Mouse (Mus musculus): ENCODE measurements around the gene Golt1b. TPM values are rescaled to one million over a fixed set of nuclear protein-coding genes. Genes with fewer than 3 reads are reported as not detected.

Gene Golt1b
- polyA plus RNA-seq (2015; fragmentation: Illumina TruSeq; extraction: RNeasy Lipid Tissue Mini Kit (QIAGEN cat#74804); ENCODE audit: insufficient read depth, low replicate concordance): 27.0 TPM

DNA sequence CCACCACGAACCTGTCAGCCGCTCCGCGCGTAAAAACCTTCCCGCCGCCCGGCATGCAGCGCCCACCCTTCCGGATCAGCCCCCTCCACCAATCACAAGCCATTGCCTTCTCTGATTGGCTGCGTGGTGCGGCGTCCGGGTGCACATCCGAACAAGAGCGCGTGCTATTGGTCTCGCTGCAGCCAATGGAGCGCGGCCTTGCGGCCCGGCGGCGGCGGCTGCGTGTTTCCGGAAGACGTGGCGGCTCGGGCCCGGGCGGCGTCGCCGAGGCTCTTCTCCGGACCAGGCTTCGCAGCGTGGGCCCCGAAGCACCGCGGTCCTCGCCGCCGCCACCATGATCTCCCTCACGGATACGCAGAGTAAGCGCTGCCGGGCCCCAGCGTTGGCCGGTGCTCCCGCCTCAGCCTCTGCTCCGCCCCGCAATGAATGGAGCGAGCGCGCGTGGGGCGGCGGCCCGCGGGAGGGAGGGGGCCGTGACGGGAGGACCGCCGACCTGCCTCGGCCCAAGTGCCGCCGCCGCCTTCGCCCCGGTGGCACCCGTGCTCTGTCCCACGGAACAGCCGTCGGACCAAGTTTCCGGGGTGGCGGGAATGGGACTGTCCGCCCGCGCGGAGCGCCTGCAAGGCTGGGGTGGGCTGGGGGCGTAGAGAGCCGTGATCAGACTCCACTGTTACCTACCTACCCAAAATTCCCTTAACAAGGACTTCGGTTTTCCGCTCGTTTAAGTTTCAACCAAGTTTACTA lies at the start of gene Golt1b, which contains the start of gene Recql:
Gene Golt1b (plus strand): TSS at position 211 of the 744 bp plus-strand sequence.
Gene Recql (minus strand): TSS at position 77 of the 744 bp plus-strand sequence.

DNA sequence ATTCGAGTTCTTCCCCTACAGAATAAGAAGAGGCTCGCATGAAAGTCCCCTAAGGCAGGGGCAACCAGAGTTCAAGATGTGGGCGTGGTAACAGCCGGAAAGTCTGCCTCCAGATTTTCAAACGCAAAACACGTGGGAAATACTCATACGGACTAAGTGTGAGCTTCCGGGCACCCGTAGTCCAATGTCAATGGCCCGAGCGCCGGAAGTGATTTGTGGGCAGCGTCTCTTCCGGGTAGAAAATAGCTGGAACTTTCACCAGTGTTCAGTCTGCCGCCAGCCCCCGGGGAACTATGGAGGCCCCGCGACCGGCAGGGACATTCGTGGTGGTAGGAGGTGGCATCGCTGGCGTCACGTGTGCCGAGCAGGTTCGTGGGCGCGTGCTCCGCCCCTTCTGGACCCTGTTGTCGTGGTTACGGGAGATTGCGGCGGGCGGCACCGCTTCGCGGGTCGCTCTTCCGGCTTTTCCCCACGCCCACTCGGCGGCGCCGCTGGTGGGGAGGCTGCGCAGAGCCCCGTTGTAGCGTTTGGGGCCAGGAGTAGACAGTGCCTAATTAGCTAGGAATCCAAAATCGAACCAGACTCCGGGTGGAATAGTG lies 41.5 kb upstream of the Golt1b start, which contains the start of gene Pyroxd1:
Gene Pyroxd1 (plus strand): TSS at position 215 of the 599 bp plus-strand sequence.

DNA sequence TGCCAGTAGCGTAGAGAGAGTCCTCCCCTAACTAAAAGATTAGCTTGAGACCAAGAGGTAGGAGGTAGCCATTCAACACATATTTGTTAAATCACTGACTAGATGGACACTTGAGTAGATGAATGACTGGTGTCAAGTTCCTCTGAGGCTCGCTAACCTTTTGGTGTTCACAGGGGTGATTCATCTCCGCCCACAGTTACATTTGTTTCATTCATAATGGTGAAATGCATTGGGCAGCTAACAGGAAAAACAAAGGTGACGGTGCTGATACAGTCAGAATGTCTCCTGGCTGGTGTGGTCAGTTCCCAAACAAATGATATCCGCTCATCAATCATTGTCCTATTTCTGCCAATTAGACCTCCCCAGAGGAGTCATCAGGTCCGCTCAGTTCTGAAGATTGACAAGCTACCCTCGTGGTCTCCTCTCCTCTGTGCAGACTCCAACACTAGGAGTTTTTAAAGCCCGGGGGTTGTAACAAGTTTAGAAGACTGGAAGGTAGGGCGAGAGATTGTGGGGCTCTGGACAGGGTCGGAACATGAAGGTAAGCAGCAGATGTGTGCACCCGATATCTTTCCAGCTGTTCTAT lies 26.0 kb downstream of the Golt1b start, which contains the start of gene Spx:
Gene Spx (plus strand): TSS at position 536 of the 586 bp plus-strand sequence.

Other genes with a start within 250 kb of the Golt1b start
- gene Slco1a6, start 178.7 kb upstream of the Golt1b start, polyA plus RNA-seq (2015; fragmentation: Illumina TruSeq; extraction: RNeasy Lipid Tissue Mini Kit (QIAGEN cat#74804); ENCODE audit: insufficient read depth, low replicate concordance): not detected
- not detected for gene Iapp, start 88.8 kb upstream of the Golt1b start, polyA plus RNA-seq (2015; fragmentation: Illumina TruSeq; extraction: RNeasy Lipid Tissue Mini Kit (QIAGEN cat#74804); ENCODE audit: insufficient read depth, low replicate concordance)
- 0.12 TPM for gene Slco1a5, start 64.2 kb upstream of the Golt1b start, polyA plus RNA-seq (2015; fragmentation: Illumina TruSeq; extraction: RNeasy Lipid Tissue Mini Kit (QIAGEN cat#74804); ENCODE audit: insufficient read depth, low replicate concordance)
- gene Pyroxd1, start 41.6 kb upstream of the Golt1b start, polyA plus RNA-seq (2015; fragmentation: Illumina TruSeq; extraction: RNeasy Lipid Tissue Mini Kit (QIAGEN cat#74804); ENCODE audit: insufficient read depth, low replicate concordance): 24.1 TPM
- gene Recql, start 134 bp upstream of the Golt1b start, polyA plus RNA-seq (2015; fragmentation: Illumina TruSeq; extraction: RNeasy Lipid Tissue Mini Kit (QIAGEN cat#74804); ENCODE audit: insufficient read depth, low replicate concordance): 80.6 TPM
- 2.8 TPM for gene Spx, start 26.2 kb downstream of the Golt1b start, polyA plus RNA-seq (2015; fragmentation: Illumina TruSeq; extraction: RNeasy Lipid Tissue Mini Kit (QIAGEN cat#74804); ENCODE audit: insufficient read depth, low replicate concordance)
- not detected for gene Gys2, start 85.9 kb downstream of the Golt1b start, polyA plus RNA-seq (2015; fragmentation: Illumina TruSeq; extraction: RNeasy Lipid Tissue Mini Kit (QIAGEN cat#74804); ENCODE audit: insufficient read depth, low replicate concordance)
- gene Ldhb, start 120.7 kb downstream of the Golt1b start, polyA plus RNA-seq (2015; fragmentation: Illumina TruSeq; extraction: RNeasy Lipid Tissue Mini Kit (QIAGEN cat#74804); ENCODE audit: insufficient read depth, low replicate concordance): 12.0 TPM
- 14.1 TPM for gene Kcnj8, start 184.4 kb downstream of the Golt1b start, polyA plus RNA-seq (2015; fragmentation: Illumina TruSeq; extraction: RNeasy Lipid Tissue Mini Kit (QIAGEN cat#74804); ENCODE audit: insufficient read depth, low replicate concordance)